Comparison of ENCODE assay signal across 8 mouse cellular contexts in the genomic region with DNA sequence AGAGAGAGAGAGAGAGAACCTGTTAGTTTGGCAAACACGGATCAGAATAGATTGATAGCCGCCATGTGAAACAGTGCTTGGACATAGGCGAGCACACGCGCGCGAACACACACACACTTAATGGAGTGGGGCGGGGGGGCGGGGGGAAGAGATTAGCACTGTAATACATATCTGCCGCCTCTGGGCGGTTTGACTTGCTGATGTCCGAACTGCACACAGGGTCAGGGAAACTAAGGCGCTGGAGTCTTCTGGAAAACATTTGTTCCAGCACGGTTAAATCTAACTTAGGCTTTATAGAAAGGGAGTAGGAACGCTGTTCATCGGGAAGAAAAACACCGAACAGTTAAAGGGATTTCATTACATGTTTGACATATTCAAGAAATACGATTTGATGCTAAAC. TPM values are rescaled to one million over a fixed set of nuclear protein-coding genes. Genes with fewer than 3 reads are reported as not detected.
DNase-seq lines count a peak whose midpoint lies in the region; ATAC-seq and TF ChIP-seq lines count a peak whose summit lies in the region.

No protein-coding gene starts in this region.

- no peaks in the 10 kb centered on the region for H3K9me3 ChIP-seq in forebrain, embryonic 10.5 days
- H3K9me3 ChIP-seq in limb, embryonic 10.5 days (replicated peaks), result no peaks in the 10 kb centered on the region

- peak overlapping the region; percentile 100 for H3K4me2 ChIP-seq in myocyte (ENCODE audit: low read depth)

- no peak overlapping the region for H3ac ChIP-seq in myocyte (ENCODE audit: control insufficient read depth, insufficient read length)

- peaks cover 19% of the 10 kb centered on the region for H3K27me3 ChIP-seq in forebrain, embryonic 10.5 days (ENCODE audit: poor library complexity, severe bottlenecking)
- peaks cover 52% of the 10 kb centered on the region for H3K27me3 ChIP-seq in limb, embryonic 10.5 days (ENCODE audit: low read depth, poor library complexity, severe bottlenecking)
- no peaks in the 10 kb centered on the region for H3K27me3 ChIP-seq in myocyte (ENCODE audit: control insufficient read depth, insufficient read depth, insufficient read length)

- peaks cover 34% of the 10 kb centered on the region for H3K79me2 ChIP-seq in myocyte (ENCODE audit: control insufficient read depth, insufficient read depth)

- H3K27ac ChIP-seq in forebrain, embryonic 10.5 days, result peak overlapping the region; percentile 98
- peak overlapping the region; percentile 94; the same call in 1 of the 2 replicates for H3K27ac ChIP-seq in limb, embryonic 10.5 days

- no peaks in the 10 kb centered on the region for H3K36me3 ChIP-seq in forebrain, embryonic 10.5 days (replicated peaks)
- no peaks in the 10 kb centered on the region for H3K36me3 ChIP-seq in limb, embryonic 10.5 days
- H3K36me3 ChIP-seq in myocyte (ENCODE audit: control insufficient read depth, insufficient read depth), result no peaks in the 10 kb centered on the region

- peak overlapping the region; percentile 98 for H3K4me3 ChIP-seq in forebrain, embryonic 10.5 days
- peak overlapping the region; percentile 88 for H3K4me3 ChIP-seq in limb, embryonic 10.5 days
- peak overlapping the region; percentile 44 for H3K4me3 ChIP-seq in myocyte

- ATAC-seq in frontal cortex, adult (ENCODE audit: low TSS enrichment), result no peak

- TF ChIP-seq POLR2A in myocyte (IDR thresholded peaks at IDR 0.05; ENCODE audit: insufficient read length, low read depth), result no peak

- DNase-seq in adrenal gland, postnatal 14 days, result peak; percentile 50
- no peak for DNase-seq in adrenal gland, postnatal 10 days
- DNase-seq in 3134 (ENCODE audit: extremely low read depth, insufficient read length, low spot score), result peak; percentile 39
- DNase-seq in forebrain, embryonic 10.5 days (ENCODE audit: extremely low spot score, low spot score), result peak; percentile 50
- no peak for DNase-seq in limb, embryonic 10.5 days (ENCODE audit: low spot score)
- no peak for DNase-seq in left cerebral cortex, adult 8-10 months (ENCODE audit: low spot score in 2 of 2)

- 4% methylated on average over 18 of the region's 18 CpGs for WGBS in forebrain, embryonic 10.5 days
- 4% methylated on average over 18 of the region's 18 CpGs for WGBS in limb, embryonic 10.5 days

- peaks cover 62% of the 10 kb centered on the region for H3K4me1 ChIP-seq in forebrain, embryonic 10.5 days
- peaks cover 56% of the 10 kb centered on the region for H3K4me1 ChIP-seq in limb, embryonic 10.5 days

TF ChIP-seq in myocyte, 11 proteins besides CTCF, POLR2A, EP300 and RAD21:
- TF ChIP-seq SRF (IDR thresholded peaks at IDR 0.05; ENCODE audit: control insufficient read depth, insufficient read length, low read depth) (no peak), E2F4 (IDR thresholded peaks at IDR 0.05; ENCODE audit: insufficient read depth) (no peak), USF1 (IDR thresholded peaks at IDR 0.05; ENCODE audit: low read depth) (no peak), MYOG (IDR thresholded peaks at IDR 0.05; ENCODE audit: control insufficient read depth in 1 of 3, insufficient read depth in 1 of 3, insufficient read length in 2 of 3, low read depth in 2 of 3) (no peak), CEBPB (IDR thresholded peaks at IDR 0.05; ENCODE audit: insufficient read depth, poor library complexity, severe bottlenecking) (no peak), MAX (IDR thresholded peaks at IDR 0.05; ENCODE audit: low read depth) (no peak), POLR2AphosphoS2 (IDR thresholded peaks at IDR 0.05; ENCODE audit: insufficient read length, low read depth) (no peak), REST (IDR thresholded peaks at IDR 0.05; ENCODE audit: insufficient read depth, insufficient read length) (no peak), TCF3 (IDR thresholded peaks at IDR 0.05; ENCODE audit: insufficient read length, low read depth) (no peak), TCF12 (IDR thresholded peaks at IDR 0.05; ENCODE audit: insufficient read depth, poor library complexity, severe bottlenecking) (no peak), MYOD1 (IDR thresholded peaks at IDR 0.05; ENCODE audit: control insufficient read depth in 1 of 3, insufficient read length in 2 of 3, low read depth in 2 of 3) (no peak)
TF ChIP-seq in myocyte: peak in this region for 0.

RNA-seq across cellular contexts. Expression of a gene that starts 1.1 kb away (rescaled TPM):
- 18.5 and 19.1 TPM in 2 replicates for total RNA-seq in adrenal gland, postnatal 14 days (2021)
- total RNA-seq in adrenal gland, postnatal 10 days (2021), result 10 to 100 TPM; 21.6 to 25.3 TPM
- 18.8 and 20.6 TPM in 2 replicates for polyA plus RNA-seq in forebrain, embryonic 10.5 days (2016; fragmentation: Nextera tagmentation; extraction: Ambion mirVana)
- 13.7 and 15.7 TPM in 2 replicates for polyA plus RNA-seq in limb, embryonic 10.5 days (2016; fragmentation: Nextera tagmentation; extraction: Ambion mirVana)
- 22.1 TPM for polyA plus RNA-seq in myocyte (2012; fragmentation: generic; extraction: Trizol)
- total RNA-seq in left cerebral cortex, adult 8-10 months (2022), result 10 to 100 TPM; 28.5 to 38.8 (median 33.4) TPM

Comparison
In these comparisons a context has a peak if more than half of its experiments do, and no peak if none do; other contexts are left out.
1. DNase-seq: peak in adrenal gland, postnatal 14 days (single experiment), 3134 (single experiment) and forebrain, embryonic 10.5 days (single experiment); none in adrenal gland, postnatal 10 days (single experiment), limb, embryonic 10.5 days (single experiment) and left cerebral cortex, adult 8-10 months (0 of 2).
2. H3K4me3 ChIP-seq: peak in every context shown above with its lines; median percentile 98 in forebrain, embryonic 10.5 days; 88 in limb, embryonic 10.5 days; 44 in myocyte.